Mouse (Mus musculus): ENCODE results near the gene Cnn1. TPM values are rescaled to one million over a fixed set of nuclear protein-coding genes. Genes with fewer than 3 reads are reported as not detected.

The Cnn1 gene
- polyA plus RNA-seq, 1 experiment from 2014 or later, result 49.9 TPM

GRCm38 (mm10) chr9:22089986-22090385 lies 9.0 kb upstream of the Cnn1 start:
- ATAC-seq (ENCODE audit: low FRiP score, low TSS enrichment), result no peak
- no peak overlapping the region for H3K4me2 ChIP-seq (replicated peaks; ENCODE audit: low read depth, low read length)
- H3K27ac ChIP-seq (ENCODE audit: low read length), result no peak overlapping the region
- no peaks in the 10 kb centered on the region for H3K36me3 ChIP-seq (ENCODE audit: insufficient read depth, low read length)
- no peak overlapping the region for H3K4me3 ChIP-seq (ENCODE audit: low read length)
- H3K4me1 ChIP-seq (ENCODE audit: insufficient read depth, low read length), result peaks cover 6% of the 10 kb centered on the region
- no peaks in the 10 kb centered on the region for H3K27me3 ChIP-seq (ENCODE audit: insufficient read depth, low read length)
- no peaks in the 10 kb centered on the region for H3K9me3 ChIP-seq (ENCODE audit: low read length)
- no peak overlapping the region for H3K9ac ChIP-seq (replicated peaks; ENCODE audit: low read length)
- WGBS, result 90% methylated on average over 7 of the region's 7 CpGs

- WGBS, result 90% methylated on average over 6 of the region's 6 CpGs
- Histone ChIP-seq H3K4me3 (ENCODE audit: low read length) (no peak overlapping the region), H3K36me3 (ENCODE audit: insufficient read depth, low read length) (no peaks in the 10 kb centered on the region), H3K9ac (replicated peaks; ENCODE audit: low read length) (no peak overlapping the region), H3K27ac (ENCODE audit: low read length) (no peak overlapping the region), H3K4me2 (replicated peaks; ENCODE audit: low read depth, low read length) (no peak overlapping the region), H3K4me1 (ENCODE audit: insufficient read depth, low read length) (no peaks in the 10 kb centered on the region), H3K27me3 (ENCODE audit: insufficient read depth, low read length) (no peaks in the 10 kb centered on the region), H3K9me3 (ENCODE audit: low read length) (no peaks in the 10 kb centered on the region)
- ATAC-seq (ENCODE audit: low FRiP score, low TSS enrichment), result no peak
Observed at GRCm38 (mm10) chr9:22092746-22093145, 6.3 kb upstream of the Cnn1 start.

- no peaks in the 10 kb centered on the region for H3K4me1 ChIP-seq (ENCODE audit: insufficient read depth, low read length)
- H3K9me3 ChIP-seq (ENCODE audit: low read length), result no peaks in the 10 kb centered on the region
- peaks cover 21% of the 10 kb centered on the region for H3K27me3 ChIP-seq (ENCODE audit: insufficient read depth, low read length)
- H3K27ac ChIP-seq (ENCODE audit: low read length), result no peak overlapping the region
- WGBS, result 1% methylated on average over 24 of the region's 24 CpGs
- no peaks in the 10 kb centered on the region for H3K36me3 ChIP-seq (ENCODE audit: insufficient read depth, low read length)
- H3K9ac ChIP-seq (replicated peaks; ENCODE audit: low read length), result peak overlapping the region; percentile 29
- ATAC-seq (ENCODE audit: low FRiP score, low TSS enrichment), result peak; percentile 69; the same call in 1 of the 2 replicates
- peak overlapping the region; percentile 55 for H3K4me2 ChIP-seq (replicated peaks; ENCODE audit: low read depth, low read length)
- peak overlapping the region; percentile 33 for H3K4me3 ChIP-seq (ENCODE audit: low read length)
Observed at GRCm38 (mm10) chr9:22095854-22096307, 3.1 kb upstream of the Cnn1 start.

GRCm38 (mm10) chr9:22099922-22100321 lies 906 bp downstream of the Cnn1 start:
- Histone ChIP-seq H3K27ac (ENCODE audit: low read length) (no peak overlapping the region), H3K4me1 (ENCODE audit: insufficient read depth, low read length) (no peaks in the 10 kb centered on the region), H3K4me2 (replicated peaks; ENCODE audit: low read depth, low read length) (no peak overlapping the region), H3K4me3 (ENCODE audit: low read length) (0 out of 2 replicates have a peak overlapping the region, but pooled peaks have one; percentile 8), H3K9ac (replicated peaks; ENCODE audit: low read length) (0 out of 2 replicates have a peak overlapping the region, but pooled peaks have one; percentile 10), H3K36me3 (ENCODE audit: insufficient read depth, low read length) (no peaks in the 10 kb centered on the region), H3K27me3 (ENCODE audit: insufficient read depth, low read length) (peaks cover 26% of the 10 kb centered on the region), H3K9me3 (ENCODE audit: low read length) (no peaks in the 10 kb centered on the region)
- WGBS, result 2% methylated on average over 18 of the region's 18 CpGs
- 0 out of 2 replicates have a peak, but pooled peaks have one; percentile 30 for ATAC-seq (ENCODE audit: low FRiP score, low TSS enrichment)

GRCm38 (mm10) chr9:22108194-22108593 lies 9.2 kb downstream of the Cnn1 start:
- Histone ChIP-seq H3K9ac (replicated peaks; ENCODE audit: low read length) (no peak overlapping the region), H3K4me3 (ENCODE audit: low read length) (no peak overlapping the region), H3K27me3 (ENCODE audit: insufficient read depth, low read length) (no peaks in the 10 kb centered on the region), H3K9me3 (ENCODE audit: low read length) (no peaks in the 10 kb centered on the region), H3K36me3 (ENCODE audit: insufficient read depth, low read length) (peaks cover 32% of the 10 kb centered on the region), H3K27ac (ENCODE audit: low read length) (no peak overlapping the region), H3K4me2 (replicated peaks; ENCODE audit: low read depth, low read length) (no peak overlapping the region), H3K4me1 (ENCODE audit: insufficient read depth, low read length) (no peaks in the 10 kb centered on the region)
- no peak for ATAC-seq (ENCODE audit: low FRiP score, low TSS enrichment)
- 83% methylated on average over 9 of the region's 9 CpGs for WGBS

GRCm38 (mm10) chr9:22115635-22116034 lies 16.6 kb downstream of the Cnn1 start:
- 85% methylated on average over 4 of the region's 4 CpGs for WGBS
- Histone ChIP-seq H3K9me3 (ENCODE audit: low read length) (no peaks in the 10 kb centered on the region), H3K36me3 (ENCODE audit: insufficient read depth, low read length) (peaks cover 31% of the 10 kb centered on the region), H3K27ac (ENCODE audit: low read length) (no peak overlapping the region), H3K9ac (replicated peaks; ENCODE audit: low read length) (peak overlapping the region; percentile 87), H3K4me2 (replicated peaks; ENCODE audit: low read depth, low read length) (peak overlapping the region; percentile 83), H3K4me1 (ENCODE audit: insufficient read depth, low read length) (peaks cover 14% of the 10 kb centered on the region), H3K27me3 (ENCODE audit: insufficient read depth, low read length) (no peaks in the 10 kb centered on the region), H3K4me3 (ENCODE audit: low read length) (peak overlapping the region; percentile 89)
- no peak for ATAC-seq (ENCODE audit: low FRiP score, low TSS enrichment)

GRCm38 (mm10) chr9:22116086-22116485 lies 17.1 kb downstream of the Cnn1 start:
- H3K27ac ChIP-seq (ENCODE audit: low read length), result no peak overlapping the region
- peak overlapping the region; percentile 89 for H3K4me3 ChIP-seq (ENCODE audit: low read length)
- no peaks in the 10 kb centered on the region for H3K9me3 ChIP-seq (ENCODE audit: low read length)
- peaks cover 27% of the 10 kb centered on the region for H3K36me3 ChIP-seq (ENCODE audit: insufficient read depth, low read length)
- no peaks in the 10 kb centered on the region for H3K27me3 ChIP-seq (ENCODE audit: insufficient read depth, low read length)
- peak overlapping the region; percentile 87 for H3K9ac ChIP-seq (replicated peaks; ENCODE audit: low read length)
- peak overlapping the region; percentile 83 for H3K4me2 ChIP-seq (replicated peaks; ENCODE audit: low read depth, low read length)
- no peak for ATAC-seq (ENCODE audit: low FRiP score, low TSS enrichment)
- 21% methylated on average over 15 of the region's 15 CpGs for WGBS
- H3K4me1 ChIP-seq (ENCODE audit: insufficient read depth, low read length), result peaks cover 14% of the 10 kb centered on the region

- WGBS, result 0% methylated on average over 52 of the region's 52 CpGs
- H3K27ac ChIP-seq (ENCODE audit: low read length), result peak within 1 kb of the TSS; percentile 43; the same call in 1 of the 2 replicates
- H3K27me3 ChIP-seq (ENCODE audit: insufficient read depth, low read length), result no peaks in the 10 kb centered on the region
- peak within 1 kb of the TSS; percentile 89 for H3K4me3 ChIP-seq (ENCODE audit: low read length)
- peaks cover 14% of the 10 kb centered on the region for H3K4me1 ChIP-seq (ENCODE audit: insufficient read depth, low read length)
- H3K9me3 ChIP-seq (ENCODE audit: low read length), result no peaks in the 10 kb centered on the region
- peak; percentile 96 for ATAC-seq (ENCODE audit: low FRiP score, low TSS enrichment)
- H3K36me3 ChIP-seq (ENCODE audit: insufficient read depth, low read length), result peaks cover 21% of the 10 kb centered on the region
- H3K4me2 ChIP-seq (replicated peaks; ENCODE audit: low read depth, low read length), result peak within 1 kb of the TSS; percentile 83
- H3K9ac ChIP-seq (replicated peaks; ENCODE audit: low read length), result peak within 1 kb of the TSS; percentile 87
Observed at GRCm38 (mm10) chr9:22116740-22117426, 17.9 kb downstream of the Cnn1 start, which contains the start of gene Elof1. TSS of gene Elof1 (minus strand) at chr9:22117172.

GRCm38 (mm10) chr9:22117754-22118456 lies 18.9 kb downstream of the Cnn1 start:
- H3K4me2 ChIP-seq (replicated peaks; ENCODE audit: low read depth, low read length), result peak overlapping the region; percentile 83
- 45% methylated on average over 10 of the region's 10 CpGs for WGBS

More at GRCm38 (mm10) chr9:22117754-22118456, 18.9 kb downstream of the Cnn1 start:
- no peak for ATAC-seq (ENCODE audit: low FRiP score, low TSS enrichment)
- Histone ChIP-seq H3K4me3 (ENCODE audit: low read length) (peak overlapping the region; percentile 89), H3K9ac (replicated peaks; ENCODE audit: low read length) (peak overlapping the region; percentile 87; the same call in 1 of the 2 replicates), H3K27me3 (ENCODE audit: insufficient read depth, low read length) (no peaks in the 10 kb centered on the region), H3K27ac (ENCODE audit: low read length) (no peak overlapping the region), H3K4me1 (ENCODE audit: insufficient read depth, low read length) (peaks cover 14% of the 10 kb centered on the region), H3K9me3 (ENCODE audit: low read length) (no peaks in the 10 kb centered on the region), H3K36me3 (ENCODE audit: insufficient read depth, low read length) (peaks cover 12% of the 10 kb centered on the region)
